Mouse (Mus musculus) cerebellum, postnatal 10 days (tissue): ENCODE measurements at regions not wholly inside any gene's neighbourhood (a gene's known extent, or its start where the extent isn't known, plus 50 kb on each side); places are given as distances from the start of the nearest gene placed in this dataset.

Experiments
- DNase-seq, 2 experiments: peaks; one replicate each; pipeline ENCODE4 v3.0.0; 2021; ENCODE audit warnings: mixed read lengths in 2 of 2

DNA sequence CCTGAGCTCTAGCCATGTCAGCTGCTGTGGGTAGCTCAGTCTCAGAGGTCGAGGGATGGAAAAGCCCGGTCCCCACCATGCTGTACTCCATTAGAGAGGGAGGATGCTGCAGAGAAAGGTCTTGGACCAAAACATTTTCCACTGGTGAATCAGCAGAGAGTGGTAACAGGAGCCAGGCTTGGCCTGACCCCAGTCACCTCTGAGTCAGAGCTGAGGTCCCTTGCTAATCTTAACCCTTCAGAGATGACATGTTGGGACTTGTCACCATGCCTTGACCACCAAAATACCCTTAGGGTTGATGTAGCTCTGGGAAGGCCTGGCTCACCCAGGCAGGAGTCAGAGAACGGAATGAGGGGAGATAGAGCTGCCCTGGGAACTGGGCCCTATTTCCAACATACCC lies 210.0 kb downstream of the Cyp26b1 start:
- no peak for DNase-seq

DNA sequence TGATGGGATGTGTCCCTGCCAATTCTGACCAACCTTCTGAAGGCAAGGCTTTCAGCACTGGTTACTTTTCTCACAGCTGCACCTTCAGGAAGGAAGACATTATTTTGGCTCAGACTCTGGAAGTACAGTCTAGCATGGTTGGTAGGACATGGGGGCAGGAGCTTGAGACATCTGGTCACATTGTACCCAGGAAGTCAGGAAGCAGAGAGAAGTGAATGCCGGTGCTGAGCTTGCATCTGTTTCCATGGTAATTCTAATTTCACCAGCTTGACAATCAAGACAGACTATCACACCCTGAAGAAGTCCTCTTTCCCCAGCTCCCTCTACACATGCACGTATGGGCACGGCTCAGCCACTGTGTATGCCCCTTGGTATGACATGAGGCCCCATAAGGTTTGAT lies 210.6 kb downstream of the Cyp26b1 start:
- no peak for DNase-seq

DNA sequence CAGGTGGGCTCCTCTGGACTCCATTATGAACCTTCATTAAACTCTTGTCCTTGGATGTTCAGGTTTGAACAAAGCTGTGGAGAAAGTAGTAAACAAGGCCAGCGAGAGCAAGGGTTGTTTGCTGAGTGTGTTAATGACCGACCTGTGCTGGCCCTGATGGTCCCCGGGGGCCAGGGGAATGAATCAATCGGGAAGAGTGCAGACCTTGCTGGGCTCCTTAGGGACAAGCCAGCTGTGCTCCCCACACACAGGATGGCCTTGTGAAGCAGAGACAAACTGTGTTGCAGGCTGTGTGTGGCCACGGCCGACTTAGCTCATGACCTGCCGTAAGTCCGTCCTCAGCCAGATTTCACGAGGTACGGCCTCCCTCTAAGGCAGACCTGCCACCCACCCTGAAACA lies 212.1 kb downstream of the Cyp26b1 start:
- DNase-seq: no peak

DNA sequence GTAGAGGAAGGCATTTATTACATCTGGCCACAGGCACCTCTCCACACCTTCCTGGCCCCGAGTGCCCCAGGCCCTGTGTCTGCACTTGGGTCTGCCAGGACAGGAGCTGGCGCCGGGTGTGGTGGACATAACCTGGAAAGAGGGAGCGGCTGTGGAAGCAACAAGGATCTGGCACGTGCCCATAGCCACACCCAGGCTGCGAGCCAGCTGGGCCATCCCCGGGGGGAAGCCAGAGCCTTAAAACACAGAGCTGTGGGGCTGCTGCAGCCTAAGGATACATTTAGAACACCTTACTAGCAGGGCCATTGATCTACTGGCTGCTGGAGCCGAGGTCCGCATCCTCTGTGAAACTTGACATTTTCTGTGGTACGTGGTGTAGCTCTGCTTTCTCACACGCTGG lies 217.0 kb downstream of the Cyp26b1 start:
- peak; percentile 33 to 38 for DNase-seq

DNA sequence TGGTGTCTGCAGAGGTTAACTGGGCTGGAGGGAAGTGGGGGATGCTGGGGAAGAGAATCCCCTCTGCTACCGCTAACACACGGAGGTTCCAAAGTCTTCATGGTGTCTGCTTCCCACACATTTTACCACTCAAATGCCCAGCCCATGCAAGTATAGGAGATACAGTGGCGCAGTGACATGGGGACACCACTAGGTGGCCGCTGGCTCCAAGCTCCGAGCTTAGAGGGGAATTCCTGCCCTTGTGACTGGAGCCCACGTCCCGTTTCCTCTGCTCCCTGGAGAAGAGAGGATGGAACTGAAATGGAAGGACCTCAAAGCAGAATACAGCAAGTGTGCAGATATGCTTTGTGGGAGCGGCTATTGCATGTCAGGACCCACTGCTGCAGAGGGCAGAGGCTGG lies 218.2 kb downstream of the Cyp26b1 start:
- peak; percentile 80 to 82 for DNase-seq

DNA sequence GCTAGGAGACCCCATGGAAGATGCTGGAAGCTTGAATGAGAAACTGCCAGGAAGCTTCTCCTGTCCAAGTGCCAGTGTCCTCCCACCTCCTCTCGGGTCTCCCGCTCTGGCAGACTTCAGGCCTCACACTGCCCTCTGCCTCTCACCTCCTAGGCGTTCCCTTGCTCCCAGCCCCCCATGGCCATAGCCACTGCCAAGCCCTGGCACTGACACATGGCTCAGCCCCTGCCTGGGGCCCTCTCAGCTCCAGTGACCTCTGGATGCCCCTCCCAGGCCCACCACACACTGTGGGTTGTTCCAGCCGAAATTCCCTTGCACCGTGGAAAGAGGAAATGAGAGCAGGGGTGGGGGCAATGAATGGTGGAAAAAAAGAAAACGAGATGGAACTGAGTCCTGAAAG lies 227.3 kb downstream of the Cyp26b1 start:
- DNase-seq: peak; percentile 52 to 70

DNA sequence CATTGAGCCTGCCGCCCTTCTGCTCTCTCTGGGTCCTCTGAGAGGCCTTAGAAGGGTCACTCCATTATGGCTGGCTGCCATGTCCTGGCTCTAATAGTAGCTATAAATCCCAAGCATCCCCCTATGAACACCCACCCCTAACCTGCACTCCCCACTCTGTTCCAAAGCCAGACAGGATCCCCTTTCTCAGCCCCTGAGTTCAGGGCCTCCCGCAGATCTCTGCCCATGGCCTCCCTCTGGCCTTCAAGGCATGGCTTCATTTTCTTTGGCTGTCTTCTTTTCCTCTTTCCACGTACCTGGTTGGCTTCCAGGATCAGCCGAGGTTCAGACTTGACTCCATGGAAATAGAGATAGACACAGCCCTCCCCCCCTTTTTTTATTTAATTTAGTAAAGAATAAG lies 227.8 kb downstream of the Cyp26b1 start:
- DNase-seq: peak in 1 of 2 experiments; percentile 19

DNA sequence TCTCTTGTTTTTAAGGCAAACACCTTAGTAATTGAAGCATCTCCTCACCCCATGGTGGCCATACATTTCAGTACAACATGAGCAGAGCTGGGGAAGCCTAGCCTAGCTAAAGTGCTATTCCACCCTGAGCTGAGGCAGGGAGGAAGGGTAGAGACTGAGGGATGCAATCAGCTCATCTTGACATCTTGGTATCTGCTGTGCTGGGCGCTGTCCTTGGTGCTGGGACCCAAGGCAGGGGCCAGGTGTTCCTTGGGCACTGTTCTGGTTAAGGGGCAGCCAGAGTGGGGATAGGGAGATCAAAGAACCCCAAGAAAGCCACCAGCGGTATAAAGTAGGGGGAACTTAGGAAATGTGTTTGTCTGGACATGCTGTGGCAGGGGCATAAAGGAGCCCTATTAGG lies 228.7 kb downstream of the Cyp26b1 start:
- DNase-seq: no peak

DNA sequence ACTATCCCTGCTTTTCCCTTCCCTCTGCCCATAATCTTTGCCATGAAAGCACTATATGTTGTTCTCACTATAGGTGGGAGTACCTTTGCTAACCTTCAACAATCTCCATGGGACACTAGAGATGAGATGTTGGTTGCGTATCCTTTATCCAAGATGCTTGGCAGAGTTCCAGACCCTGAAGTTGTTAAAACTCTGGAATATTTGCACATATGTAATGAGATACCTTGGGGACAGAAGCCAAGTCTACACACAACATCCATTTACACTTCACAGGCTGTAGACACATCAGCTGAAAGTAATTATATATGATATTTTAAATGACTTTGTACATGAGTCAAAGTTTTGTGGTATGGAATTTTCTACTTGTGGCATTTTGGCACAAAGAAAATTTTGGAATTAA lies 231.4 kb downstream of the Cyp26b1 start:
- no peak for DNase-seq

DNA sequence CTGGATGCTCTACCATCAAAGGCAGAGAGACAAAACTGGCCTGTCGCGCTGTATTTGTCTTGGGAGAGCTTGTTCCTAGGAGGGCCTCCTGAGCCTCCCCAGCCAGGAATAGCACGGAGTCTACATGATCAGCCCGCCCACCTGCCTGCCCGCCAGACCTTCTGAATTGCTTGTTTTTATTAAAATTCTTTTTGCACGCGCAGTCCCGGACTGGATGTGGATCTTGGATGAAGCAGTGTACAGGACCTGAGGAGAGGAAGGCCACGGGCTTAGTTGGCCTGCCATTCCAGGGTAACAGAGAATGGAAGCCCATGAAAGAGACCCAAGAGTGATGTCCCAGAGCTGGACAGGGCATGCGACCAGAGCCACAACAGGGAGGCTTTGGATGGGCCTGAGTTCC lies 235.8 kb downstream of the Cyp26b1 start:
- no peak for DNase-seq

DNA sequence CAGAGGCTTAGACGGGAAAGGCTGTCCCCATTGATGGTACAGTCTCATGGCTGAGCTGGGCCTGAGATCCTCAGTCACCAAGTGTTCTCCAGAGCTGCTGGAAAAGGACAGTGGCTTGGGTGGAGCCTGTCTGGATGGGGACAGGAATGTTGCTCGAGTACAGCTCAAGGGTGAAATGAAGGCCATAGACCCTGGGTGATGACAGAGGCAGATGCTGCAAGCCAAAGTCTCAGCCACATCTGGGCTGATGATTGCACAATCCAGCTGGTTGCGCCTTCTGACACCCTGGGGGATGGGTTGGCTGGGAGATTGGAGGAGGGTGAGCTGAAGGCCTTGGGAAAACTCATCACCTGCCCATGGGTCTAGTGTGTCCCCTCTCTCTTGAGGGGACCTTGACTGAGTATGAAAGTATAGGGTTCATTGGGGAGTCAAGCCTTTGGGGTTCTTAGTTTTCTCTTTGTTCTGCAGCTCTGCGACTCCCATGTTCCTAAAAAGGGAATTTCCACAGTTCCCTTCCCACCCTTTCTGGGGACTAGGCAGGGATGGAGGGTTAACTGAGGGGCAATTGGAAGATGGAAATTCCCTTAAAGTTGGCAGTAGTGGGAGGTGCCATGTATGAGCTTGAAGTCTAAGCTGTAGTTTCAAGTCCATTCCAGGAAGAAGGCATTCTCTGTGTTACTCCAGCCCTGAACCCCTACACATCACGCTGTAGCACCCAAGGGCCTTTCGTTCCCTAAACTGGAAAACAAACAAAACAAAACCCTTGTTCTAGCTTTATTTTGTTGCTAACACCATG lies 240.1 kb downstream of the Cyp26b1 start:
- DNase-seq: no peak

DNA sequence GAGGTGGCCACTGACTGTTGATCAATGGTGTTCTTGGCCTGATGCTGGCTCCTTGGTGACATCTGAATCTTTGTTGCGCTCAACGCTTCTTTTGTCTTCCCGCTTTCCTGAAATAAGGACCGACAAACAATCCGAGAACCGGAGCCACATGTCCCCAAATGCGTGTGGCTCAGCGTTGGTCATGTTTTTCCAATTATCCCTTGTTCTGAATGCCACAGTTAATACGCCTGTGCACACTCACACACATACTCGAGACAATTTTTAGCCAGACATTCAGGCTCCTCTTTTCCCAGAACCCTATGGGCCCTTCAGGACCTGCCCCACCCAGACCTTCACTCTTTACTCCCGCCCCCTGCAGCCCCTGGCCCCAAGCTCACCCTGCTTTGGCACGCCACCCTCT lies 248.8 kb downstream of the Cyp26b1 start:
- no peak for DNase-seq

DNA sequence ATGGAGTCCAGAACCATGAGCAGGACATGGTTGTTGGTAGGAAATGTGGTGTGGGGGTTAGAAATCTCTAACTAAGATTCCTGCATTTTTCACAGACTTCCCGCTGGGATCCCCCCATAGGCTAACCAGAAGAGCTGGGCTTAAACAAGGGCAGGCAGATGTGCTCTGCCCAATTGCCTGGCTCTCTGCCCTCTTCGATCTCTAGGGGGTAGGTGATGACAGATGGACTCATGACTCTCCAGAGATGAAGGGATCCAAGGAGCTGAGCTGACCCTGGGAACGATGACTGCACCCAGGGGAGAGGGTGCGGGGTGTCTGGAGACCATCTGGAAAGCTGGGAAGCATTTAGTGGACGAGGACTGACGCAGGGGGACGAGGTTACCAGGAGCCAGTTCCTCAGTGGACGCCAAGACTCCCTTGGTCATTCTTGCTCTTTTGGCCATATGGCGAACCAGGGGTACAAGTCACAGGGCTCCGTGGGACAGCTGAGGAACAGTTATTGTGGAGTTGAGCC lies 260.0 kb downstream of the Cyp26b1 start:
- peak; percentile 39 to 66 for DNase-seq

DNA sequence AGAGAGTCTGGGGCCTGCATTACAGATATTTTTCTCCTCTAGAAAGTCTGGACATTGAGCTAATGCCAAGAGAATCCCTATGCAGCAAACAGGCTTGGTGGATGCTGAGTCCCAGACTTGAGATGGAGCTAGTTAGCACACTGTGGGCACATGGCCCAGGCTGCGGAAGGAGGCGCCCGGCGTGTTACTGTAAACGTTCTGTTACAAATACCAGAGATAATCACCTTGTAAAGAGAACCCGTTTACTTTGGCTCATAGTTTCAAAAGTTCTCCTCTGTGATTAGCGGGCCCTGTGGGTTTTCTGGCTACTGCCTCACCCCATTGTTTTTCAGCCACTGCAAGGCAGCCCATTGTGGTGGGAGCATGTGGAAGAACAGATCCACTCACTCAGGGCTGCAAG lies 264.6 kb downstream of the Cyp26b1 start:
- DNase-seq: peak; percentile 52 to 67

DNA sequence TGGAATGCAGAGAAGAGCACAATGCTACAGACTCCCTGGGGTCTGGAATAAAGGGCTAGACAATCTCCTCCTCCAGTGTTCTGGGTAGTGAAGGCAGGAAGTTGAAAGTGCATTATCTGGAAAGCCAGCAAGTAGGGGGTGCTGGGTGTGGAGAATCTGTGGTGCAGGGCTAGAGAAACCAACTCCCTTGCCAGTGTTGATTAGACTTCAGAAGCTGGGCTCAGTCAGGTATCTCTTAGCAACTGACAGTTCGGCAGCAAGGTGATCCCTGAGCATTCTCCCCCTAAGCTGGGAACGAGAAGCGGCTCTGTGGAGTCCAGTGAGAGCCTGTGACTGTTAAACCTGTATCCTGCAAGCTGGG lies 265.7 kb downstream of the Cyp26b1 start:
- DNase-seq: no peak

DNA sequence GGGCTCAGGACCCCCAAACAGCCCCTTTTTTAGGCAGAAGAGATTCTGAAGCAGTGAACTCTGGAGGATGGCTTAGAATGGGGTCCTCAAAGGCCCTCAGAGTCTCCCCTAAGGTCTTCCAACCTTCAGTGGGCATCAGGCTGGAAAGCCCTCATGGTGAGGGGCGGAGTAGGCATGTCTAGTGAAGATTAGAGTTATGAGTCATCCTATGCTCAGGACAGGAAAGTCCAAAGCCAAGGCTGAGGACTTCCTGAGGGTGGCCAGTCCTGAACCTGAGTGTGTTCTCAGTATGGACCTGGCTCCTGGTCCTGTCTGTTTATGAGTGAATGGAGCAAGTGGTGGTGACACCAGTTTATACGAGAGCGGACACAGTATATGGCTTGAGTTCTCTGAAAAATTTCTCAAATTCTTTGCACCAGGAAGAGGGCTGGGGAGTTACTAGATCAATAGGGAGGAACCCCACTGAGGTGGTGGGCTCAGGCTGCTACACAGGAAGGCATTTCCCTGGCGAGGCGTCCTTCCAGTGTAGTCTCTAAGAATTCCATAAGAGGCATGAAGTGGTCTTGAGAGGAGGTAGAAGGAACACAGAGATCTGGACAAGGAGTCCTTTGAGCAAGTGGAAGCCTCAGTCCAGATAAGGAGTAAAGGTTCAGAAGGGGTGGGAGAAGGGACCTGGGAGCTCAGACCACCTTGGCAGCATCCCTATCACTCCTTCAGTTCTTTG lies 266.2 kb downstream of the Cyp26b1 start:
- no peak for DNase-seq

DNA sequence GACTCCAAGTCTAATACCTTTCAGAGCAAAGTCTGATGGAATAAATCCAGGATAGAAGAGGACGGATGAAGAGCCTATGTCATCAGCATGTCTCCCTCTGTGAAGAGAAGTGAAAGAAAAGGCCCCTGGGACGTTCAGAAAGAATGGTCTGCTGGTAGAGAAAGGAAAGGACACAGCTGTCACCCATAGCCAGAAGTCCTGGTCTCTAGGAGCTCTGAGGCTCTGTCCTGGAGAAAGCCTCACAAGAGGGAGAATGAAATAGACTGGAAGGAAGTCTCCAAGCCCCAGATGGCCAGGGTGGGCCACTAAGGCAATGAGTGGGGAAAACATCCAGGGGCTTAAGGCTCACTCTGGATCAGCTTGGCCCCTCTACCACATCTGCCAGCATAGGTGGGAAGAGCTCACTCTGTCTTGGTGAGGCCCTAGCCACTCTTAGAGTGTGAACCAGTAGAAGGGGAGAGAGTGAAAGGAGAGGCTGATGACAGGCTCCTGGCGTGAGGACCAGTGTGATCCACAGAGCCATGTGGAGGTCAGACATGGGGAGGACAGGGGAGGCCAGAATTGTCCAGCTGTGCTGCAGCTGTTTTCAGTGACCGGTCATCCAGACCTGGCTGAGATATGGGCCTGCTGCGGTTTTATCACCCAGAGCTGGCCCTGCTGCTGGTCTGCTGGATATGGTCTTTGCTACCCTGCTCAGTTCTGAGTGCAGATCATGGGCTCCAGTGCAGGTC lies 268.2 kb downstream of the Cyp26b1 start:
- DNase-seq: no peak

DNA sequence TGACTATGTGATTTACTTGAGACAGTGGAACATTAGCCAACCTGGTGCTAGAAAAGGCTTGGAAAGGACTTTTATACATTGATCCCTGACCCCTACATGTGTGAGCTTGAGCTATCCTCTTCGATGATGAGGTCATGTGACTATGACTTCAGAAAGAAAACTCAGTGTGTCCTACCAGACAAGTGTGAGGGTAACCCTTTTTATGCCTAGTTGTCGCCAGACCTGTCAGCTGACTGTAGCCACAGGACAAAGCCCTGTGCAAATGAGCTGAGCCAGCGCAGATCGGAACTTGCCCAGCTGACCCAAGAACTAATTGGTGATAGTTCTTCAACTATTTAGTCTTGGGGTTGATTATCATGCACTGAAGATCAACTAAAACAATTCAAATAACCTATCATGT lies 269.5 kb downstream of the Cyp26b1 start:
- no peak for DNase-seq

DNA sequence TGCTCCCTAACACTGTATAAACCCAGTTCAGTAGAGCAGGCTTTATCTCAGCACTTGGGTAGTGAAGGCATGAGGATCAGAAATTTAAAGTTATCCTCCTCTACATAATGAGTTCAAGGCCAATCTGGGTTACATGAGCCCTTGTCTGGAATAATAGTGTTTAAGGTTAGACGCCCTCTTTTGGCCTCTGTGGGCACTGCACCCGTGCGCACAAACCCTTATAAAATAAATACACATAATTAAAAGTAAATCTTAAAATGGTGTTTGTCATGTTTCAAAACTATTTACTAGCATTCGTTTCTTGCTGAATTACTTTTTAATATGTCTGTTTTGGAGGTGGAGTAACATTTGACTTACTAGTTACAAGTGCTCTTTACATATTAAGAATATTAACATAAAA lies 271.2 kb downstream of the Cyp26b1 start:
- no peak for DNase-seq

DNA sequence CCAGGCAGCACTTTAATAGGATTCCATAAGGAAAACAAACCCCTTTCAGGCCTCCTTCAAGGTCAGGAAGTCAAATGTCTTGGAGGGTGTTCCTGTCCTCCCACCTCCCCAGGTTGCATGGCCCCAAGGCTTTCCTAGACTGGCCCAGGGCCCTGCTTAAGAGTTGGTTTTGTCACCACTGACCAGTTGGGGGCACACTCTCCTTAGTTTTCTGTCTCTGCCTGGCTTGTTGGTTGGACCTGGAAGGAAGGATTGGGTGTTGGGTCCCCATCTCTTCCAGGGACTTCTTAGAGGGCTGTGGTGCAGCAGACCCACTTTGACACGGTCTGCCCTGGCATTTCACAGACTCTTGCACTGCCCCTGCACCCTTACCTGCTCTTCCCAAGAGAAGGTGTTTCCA lies 273.1 kb downstream of the Cyp26b1 start:
- peak; percentile 65 to 66 for DNase-seq

DNA sequence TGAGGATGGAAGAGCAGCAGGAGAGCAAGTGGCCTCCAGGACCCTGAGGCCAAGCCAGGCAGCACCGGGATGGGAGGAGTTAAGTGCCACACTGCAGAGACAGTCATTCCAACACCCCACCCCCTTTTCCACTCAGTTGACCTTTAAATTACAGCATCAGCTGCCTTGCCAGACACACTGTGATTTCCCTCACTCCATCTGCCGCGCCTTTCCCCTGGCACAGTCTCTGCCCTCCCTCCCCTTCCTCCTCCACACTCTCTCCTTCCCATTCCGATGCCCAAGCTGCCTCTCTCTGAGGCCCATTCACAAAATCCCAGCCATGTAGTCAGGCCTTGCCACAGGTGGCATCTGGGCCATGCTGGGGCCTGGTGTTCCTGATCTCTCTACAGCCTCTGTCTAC lies 274.9 kb downstream of the Cyp26b1 start:
- peak; percentile 94 to 95 for DNase-seq

DNA sequence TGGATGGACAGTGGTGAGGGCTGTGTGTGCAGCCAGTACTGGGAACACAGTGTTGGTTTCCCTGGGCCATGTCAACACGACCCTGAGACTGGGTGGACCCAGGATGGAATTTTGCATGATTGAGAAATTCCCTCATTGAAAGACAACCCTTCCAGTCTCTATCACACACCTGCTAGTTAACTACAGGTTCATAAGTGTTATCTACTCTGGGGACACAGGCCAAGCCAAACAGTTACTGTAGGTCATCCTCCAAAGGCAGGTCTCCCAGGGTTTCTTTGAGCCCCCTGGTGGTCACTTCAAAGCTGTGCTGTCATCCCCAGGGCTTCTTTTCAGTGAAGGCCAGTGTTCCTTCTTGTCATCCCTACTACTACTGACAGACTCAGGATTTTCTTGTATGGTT lies 276.7 kb downstream of the Cyp26b1 start:
- DNase-seq: peak; percentile 30 to 36

DNA sequence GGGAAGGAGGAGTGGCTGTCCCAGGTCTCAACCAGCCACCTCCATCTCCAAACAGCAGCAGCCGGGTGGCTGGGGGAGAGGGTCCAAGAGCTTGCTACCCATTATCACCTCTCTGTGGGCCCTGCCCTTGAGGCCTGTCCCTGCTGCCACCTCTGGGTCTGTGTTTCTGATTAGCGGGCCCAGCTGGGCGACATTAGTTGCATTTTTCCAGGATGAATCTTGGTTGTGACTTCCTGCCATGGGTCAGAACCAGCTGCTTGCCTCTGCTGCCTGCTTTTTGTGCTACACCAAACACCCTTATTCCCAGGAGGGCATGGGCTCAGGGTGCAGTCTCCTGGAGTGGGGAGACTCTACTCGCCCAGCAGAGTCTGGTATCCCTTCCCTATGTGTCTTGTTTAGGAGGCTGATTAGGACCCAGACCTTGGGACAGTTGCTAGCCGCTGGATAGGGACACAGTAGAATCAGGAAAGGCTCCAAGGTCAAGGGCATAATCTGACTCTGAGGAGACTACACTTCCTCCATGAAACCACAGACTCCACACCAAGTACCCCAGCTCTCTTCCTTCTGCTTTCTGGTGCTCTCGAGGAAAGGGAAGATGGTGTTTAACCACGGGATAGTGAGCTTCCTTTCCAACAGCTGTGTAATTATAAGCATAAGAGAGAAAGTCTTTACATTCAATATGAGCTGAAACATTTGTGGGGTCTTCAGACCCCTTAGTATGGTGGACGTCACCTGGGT lies 278.4 kb downstream of the Cyp26b1 start:
- no peak for DNase-seq
